Mouse (Mus musculus) spleen, adult 12 weeks (tissue): ENCODE data around the gene Kdm4a.
A peak's percentile ranks its signal among the peaks of the same experiment; 100 is the strongest.

Experiments
- DNase-seq: peaks from one replicate; pipeline ENCODE4 v3.0.0; 2022; ENCODE audit warnings: low spot score

Gene Kdm4a

DNA sequence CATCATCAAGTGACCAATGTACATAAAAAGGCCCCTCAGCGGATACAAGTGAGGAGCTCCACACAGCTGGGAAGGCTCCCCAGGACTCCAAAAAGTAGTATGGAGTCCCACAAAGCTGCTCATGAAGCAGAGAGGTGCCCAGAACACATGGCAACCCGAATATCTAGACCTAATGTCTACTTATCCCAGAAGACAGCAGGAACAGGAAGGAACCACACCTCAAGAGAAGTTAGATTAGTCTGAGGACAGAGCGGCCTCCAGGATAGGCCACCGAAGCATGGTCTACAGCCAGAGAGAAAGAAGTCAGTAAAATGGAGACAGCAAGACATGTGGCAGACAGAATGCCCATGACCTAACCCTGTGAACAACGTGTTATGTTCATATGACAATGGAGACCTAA, 25.0 kb downstream of the Kdm4a start:
- DNase-seq = no peak

DNA sequence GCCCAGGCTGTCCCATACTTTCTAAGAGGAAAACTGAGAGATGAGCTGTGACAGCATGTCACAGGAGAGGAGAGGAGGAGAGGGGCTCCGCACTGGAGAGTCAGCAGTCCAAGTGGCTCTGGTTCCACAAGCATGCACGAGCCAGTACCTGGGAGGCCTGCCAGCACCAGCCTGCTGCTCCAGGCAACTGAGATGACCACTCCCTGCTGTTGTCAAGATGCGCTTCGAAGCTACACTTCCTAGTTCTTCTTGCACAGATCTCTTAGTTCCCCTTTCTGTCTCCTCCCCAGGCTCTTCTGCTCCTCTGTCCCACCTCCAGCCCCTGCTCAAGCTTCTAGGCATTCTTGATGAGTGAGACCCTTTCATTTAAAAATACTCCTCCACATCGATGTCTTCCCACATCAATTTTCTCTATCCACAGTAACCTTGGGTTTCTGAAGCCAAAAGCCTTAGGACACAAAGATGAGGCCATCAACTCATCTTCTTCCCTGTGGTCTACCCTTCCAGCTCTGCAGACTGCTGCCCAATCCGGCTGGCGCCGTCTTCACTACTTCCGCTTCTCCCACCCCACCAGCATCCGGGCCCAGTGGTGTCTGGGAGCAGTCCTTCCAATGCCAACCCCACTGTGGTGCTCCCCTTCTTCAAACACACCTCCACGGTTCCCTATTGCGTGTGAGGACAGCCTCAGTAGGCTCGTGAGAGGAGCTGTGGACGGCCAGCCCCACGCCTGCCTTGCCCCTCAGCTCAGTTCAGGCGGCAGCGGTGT, 27.6 kb downstream of the Kdm4a start:
- DNase-seq = no peak

GRCm38 (mm10) chr4:118150804-118151203, 29.0 kb downstream of the Kdm4a start:
- no peak for DNase-seq

- DNase-seq = no peak
These were observed 29.7 kb downstream of the Kdm4a start for GRCm38 (mm10) chr4:118149956-118150680.

- no peak for DNase-seq
These were observed 30.7 kb downstream of the Kdm4a start for GRCm38 (mm10) chr4:118149055-118149576.

DNA sequence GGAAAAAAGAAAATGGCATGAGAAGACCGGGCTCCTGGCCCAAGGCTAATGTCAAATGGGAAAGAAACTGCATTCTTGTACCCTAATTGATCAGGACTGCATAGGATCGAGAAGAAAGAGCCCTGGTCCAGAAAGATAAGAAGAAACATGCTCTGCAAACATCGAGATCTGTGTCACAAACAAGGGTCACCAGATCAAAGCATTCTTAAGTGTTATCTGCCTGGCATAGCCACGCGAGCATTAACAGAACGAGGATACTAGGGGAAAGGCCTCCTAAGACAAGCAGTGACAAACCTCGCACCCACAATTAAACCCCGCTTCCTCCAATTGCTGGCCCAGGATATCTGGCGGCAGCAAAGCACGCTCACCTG, 31.5 kb downstream of the Kdm4a start:
- DNase-seq = no peak

- DNase-seq = no peak
These were observed 32.1 kb downstream of the Kdm4a start for GRCm38 (mm10) chr4:118147547-118148316.

- no peak for DNase-seq
These were observed 32.8 kb downstream of the Kdm4a start for GRCm38 (mm10) chr4:118147090-118147489.

DNA sequence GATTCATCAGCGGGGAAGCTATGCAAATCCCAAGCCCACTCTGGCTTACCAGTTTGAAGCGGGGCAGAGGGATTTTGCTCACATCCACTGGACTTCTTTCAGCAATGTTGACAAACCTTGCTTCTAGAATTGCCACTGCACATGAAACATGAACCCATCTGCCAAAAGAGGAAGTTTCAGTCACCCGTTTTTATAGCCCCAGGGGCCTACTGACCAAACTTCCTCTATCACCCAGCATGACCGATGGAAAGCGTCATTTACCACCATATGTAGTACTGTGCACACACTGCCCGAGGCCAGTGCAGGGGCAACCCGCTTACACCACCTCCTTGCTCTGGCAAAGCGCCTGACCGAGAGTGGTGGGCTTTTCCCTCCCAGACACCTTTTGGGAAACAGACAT, 35.5 kb downstream of the Kdm4a start:
- no peak for DNase-seq

DNA sequence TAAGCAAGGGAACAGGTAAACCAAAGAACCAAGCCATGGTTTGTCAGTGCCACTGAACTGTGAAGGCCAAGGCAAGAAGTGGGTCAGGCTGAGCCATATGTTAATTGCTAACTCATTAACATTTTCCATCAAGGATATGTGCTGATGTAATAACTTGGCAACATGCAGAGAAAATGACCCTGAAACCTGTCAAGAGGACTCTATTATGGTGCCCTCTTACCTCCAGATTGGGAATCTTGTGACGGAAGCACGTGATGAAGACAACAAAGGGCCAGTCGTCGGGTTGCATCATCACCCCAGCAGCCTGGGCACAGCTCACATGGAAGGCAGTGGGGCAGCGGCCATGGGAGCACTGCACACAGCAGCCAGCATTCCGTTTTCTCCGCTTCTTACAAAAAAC, 36.2 kb downstream of the Kdm4a start:
- no peak for DNase-seq

DNA sequence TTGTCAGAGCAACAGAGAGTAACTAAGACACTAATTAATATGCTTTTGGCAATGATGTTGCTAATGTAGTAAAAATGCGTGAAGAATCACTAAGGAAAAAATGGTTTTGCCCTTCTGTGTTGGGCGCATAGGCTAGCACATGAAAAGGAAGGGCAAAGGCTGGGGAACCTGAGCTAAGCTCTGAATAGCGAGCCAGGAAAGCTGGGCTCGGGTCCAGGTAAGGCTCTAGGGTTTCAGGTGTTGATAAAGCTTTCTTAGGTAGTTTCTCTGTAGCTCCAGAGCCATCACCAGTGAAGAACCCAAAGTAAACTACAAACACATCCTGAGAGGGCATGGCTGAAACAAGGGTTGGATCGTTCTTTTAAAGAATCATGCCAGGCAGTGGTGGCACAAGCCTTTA, 38.3 kb downstream of the Kdm4a start:
- no peak for DNase-seq

- DNase-seq = no peak
These were observed 41.0 kb downstream of the Kdm4a start for GRCm38 (mm10) chr4:118138891-118139290.

GRCm38 (mm10) chr4:118137857-118138256, 42.0 kb downstream of the Kdm4a start:
- no peak for DNase-seq

GRCm38 (mm10) chr4:118137311-118137710, 42.5 kb downstream of the Kdm4a start:
- DNase-seq = no peak

DNA sequence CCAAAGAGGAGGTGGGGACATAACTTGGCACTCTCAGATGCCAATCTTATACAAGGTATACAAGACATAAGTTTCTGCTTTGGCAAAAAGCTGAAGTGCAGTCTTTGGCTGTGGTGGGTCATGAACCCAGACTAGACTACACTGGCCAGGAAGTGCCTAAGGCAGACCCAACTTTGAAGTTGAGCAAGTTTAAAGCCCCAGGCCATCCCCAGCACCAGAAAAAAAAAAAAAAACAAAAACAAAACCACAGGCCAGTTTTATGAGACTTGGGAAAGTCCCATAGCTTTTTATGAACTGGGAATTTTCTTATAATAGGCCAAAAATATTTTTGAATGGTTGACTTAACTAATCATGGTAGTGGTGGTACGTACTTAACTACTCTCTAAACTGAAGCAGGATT, 44.4 kb downstream of the Kdm4a start:
- DNase-seq = no peak

GRCm38 (mm10) chr4:118134485-118135365, 45.1 kb downstream of the Kdm4a start, which contains the start of gene St3gal3:
Gene St3gal3 (minus strand): TSS chr4:118134914.
- peak; percentile 86 for DNase-seq

DNA sequence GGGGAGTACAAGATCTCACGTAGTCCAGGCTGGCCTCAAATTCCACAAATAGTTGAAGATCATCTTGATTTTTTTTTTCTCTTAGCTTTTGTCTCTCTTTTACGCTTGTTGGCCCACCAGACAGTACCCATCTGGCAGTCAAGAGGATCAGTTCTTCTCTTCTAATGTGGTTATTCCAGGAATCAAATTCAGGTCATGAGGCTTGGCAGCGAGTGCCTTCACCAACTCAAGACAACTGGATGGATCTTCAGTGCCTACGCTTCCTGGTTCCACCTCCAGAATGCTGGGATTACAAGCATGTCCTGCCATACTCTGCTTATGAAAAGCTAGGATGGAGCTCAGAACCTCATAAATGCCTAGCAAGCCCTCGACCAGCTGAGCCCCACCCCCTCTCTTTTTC, 48.5 kb downstream of the Kdm4a start:
- DNase-seq = no peak

DNA sequence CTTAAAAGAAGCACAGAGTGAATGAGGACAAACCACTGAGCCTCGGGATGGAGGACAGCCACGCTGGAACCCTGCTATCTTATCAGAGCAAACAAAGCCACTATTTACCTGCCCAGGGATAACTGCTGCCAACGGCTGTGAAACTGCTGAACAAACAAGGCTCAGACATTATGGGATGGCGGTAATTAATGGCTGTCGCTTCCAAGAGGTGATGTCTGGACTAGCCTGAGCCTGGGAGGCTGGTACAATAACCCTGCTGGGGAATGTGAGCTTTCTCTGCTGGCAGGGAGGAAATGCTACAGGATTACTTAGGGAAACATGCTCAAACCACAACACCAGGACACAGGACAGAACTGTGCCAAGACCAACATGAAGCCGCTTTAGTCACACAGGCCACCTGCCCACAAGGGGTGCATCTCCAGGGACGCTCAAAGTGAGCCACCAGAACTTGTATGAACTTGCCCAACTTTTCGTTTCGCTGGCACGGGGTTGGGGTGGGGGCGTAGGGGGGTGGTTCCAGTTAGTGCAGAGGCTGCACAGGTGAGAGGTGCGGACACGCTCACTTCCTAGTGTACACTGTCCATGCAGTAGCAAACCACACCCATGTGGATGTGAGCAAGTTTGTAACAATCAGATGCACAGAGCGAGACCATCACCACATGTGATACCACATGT, 56.7 kb downstream of the Kdm4a start:
- DNase-seq = no peak

DNA sequence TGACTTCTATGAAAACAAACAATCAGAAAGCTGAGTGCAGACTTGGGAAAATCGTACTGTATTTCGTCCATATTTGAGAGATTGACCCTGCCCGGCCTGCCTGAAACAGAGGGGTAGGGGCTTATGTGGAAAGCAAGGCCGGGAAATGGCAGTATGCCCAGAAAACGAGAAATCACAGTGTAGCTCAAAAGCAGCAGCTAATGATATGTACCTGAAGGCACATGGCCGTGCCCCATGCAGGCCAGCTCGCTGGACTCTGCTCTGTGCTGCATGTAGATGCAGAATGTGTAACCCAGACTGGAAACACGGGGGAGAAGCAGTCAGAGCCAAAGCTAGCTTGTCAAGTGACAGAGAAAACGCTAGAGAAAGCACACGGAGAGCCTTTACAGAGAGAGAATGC, 57.8 kb downstream of the Kdm4a start:
- DNase-seq = no peak

GRCm38 (mm10) chr4:118117565-118117964, 62.3 kb downstream of the Kdm4a start:
- DNase-seq = no peak

DNA sequence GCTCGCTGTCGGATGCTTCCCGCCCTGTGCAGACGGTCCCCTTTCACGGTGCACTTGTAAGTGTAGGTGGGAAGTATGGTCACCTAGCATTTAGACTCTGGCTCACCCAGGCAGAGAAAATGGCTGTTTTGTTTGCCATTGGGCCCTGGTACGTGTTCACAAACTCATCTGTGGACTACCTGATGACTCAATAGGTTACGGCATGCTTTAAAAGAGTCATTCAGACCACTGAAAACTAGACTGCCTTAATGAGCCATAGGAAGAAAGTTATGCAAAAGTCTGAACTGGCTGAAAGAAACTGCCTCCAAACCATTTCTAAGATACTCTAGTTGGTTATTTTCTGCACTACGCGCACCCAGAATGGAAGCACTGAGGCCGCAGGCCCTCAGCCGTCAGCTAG, 63.7 kb downstream of the Kdm4a start:
- no peak for DNase-seq
